Mouse (Mus musculus) large intestine, adult 2 months (tissue): ENCODE results near the gene Gm49384. TPM values are rescaled to one million over a fixed set of nuclear protein-coding genes. Genes with fewer than 3 reads are reported as not detected.
A peak's percentile ranks its signal among the peaks of the same experiment; 100 is the strongest.
"Not testable (repeated sequence)": the region's sequence is repeated elsewhere in the genome, so short reads cannot be mapped to it uniquely, and the experiment has no call there.

Experiments used
- DNase-seq: peaks from one replicate; pipeline ENCODE4 v3.0.0-alpha.2; 2012; ENCODE audit warnings: low read depth, low spot score
- WGBS: fragments of 180-500 bp; shearing (Covaris S2); methylation state at CpG from one replicate; pipeline ENCODE4 v1.1.7; 2018; 5-methylcytosine and 5-hydroxymethylcytosine counted together
- polyA plus RNA-seq: library from polyadenylated mRNA; depleted of rRNA; stranded (reverse); fragments of >200 nt; gene quantifications from 2 replicates; pipeline ENCODE4 v1.2.3, GENCODE M21; 2012

Gm49384 gene
- polyA plus RNA-seq, 1 experiment: 1.1 TPM

DNA sequence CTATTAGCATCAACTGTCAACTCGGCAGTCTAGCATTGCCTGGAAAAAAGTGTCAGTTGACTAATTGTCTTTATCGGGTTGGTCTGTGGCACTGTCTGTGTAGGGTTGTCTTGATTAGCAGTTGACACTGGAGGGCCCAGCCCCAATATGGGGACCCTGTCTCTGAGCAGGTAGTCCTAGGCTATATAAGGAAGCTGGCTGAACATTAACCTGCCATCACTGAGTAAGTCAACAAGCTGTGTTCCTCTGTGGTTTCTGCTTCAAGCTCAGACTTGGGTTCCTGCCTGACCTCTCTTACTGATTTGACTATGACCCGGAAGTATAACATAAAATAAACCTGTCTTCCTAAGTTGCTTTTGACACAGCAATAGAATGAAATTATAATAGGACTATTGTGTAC, 28.1 kb downstream of the Gm49384 start:
- DNase-seq: no peak
- 47% methylated on average over 3 of the region's 3 CpGs for WGBS

- DNase-seq: no peak
- 93% methylated on average over 2 of the region's 2 CpGs for WGBS
Observed at GRCm38 (mm10) chr12:69171307-69171706, 32.8 kb downstream of the Gm49384 start.

DNA sequence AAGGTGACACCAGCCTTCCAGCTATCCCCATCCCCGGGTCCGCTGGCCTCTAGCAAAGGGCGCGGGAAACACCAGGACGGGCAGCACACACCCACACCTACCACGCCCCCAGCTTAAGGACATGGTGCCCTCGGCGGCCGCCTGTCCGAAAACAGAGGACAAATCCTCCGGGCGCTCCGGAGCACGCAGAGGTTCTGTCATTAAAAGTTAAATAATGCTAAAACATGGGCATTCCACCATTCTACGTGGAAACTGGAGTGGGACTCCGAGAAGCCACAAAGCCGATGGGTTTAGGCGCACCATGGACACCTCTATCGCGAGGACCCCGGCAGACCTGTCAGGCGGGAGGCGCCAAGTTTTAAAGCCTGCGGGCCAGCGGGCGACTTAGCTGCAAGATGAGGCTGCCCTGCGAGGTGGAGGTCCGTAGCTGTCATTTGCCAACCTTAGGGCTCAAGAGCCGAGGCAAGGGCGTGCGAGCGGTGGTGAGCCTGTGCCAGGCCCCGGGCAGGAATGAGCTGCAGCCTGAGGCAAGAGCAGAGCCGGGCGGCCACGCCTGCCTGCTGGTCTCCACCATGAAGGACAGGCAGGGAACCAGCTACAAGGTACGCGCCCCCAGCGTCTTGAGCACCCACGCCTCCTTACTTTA, 35.5 kb downstream of the Gm49384 start, which contains the start of gene Lrr1:
Lrr1 (plus strand) TSS at position 354 of the 646 bp plus-strand sequence.
- under 1% methylated on average over 40 of the region's 40 CpGs for WGBS
- no peak for DNase-seq

DNA sequence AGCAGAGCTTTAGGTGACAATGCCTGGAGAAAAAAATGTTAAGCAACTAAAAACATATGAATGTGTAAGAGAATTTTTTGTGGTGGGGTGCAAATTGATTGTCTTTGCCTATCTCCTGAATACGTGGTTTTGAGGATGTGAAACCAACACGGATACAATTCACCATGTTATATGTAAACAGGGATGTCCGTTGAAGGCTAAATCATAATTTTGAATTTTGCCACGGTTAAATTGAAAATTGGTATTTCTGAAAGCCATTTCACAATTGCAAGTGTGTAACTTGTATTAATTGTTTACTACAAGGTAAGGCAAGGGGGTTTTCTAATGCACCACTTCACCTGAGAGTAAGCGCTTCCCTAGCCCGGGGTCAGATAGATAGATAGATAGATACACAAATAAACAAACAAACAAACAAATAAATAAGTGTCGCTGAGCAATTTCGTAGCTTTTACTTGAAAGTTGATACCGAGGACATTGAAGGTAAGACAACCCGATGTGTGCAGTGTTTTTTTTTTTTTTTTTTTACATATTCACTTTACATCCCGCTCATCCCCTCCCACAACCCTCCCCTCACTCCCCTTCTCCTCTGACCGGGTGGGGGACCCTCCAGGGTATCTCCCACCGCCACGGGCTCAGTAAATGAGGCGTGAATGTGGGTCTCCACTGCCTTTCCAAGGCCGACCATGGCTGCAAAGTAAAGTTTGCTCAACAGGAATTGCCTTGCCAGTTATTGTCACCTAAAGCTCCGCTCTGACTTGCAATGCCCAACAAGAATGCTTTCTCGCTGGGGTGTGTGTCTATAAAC, 36.2 kb downstream of the Gm49384 start:
- no peak for DNase-seq
- WGBS: 10% methylated on average over 18 of the region's 18 CpGs

DNA sequence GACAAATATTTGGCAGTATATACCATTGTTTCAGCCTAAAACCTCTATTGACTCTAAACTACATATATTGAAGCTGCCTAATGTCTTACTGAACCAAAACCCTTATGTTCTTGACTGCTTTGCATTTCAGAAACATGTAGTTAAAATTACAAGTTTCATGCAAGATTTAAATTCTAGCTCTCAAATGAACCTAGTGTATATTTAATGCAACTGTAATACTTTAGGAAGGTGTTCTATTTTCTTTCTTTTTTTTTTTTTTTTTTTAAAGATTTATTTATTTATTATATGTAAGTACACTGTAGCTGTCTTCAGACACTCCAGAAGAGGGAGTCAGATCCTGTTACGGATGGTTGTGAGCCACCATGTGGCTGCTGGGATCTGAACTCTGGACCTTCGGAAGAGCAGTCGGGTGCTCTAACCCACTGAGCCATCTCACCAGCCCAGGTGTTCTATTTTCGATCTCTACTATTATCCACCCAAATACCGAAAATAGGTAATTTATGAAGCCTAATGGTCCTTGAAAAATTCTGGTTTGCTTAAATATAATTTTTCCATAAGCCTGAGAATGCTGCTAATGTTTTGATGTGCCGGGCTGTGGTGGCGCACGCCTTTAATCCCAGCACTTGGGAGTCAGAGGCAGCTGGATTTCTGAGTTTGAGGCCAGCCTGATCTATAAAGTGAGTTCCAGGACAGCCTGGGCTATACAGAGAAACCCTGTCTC, 37.0 kb downstream of the Gm49384 start:
- DNase-seq: not testable (repeated sequence)
- 81% methylated on average over 8 of the region's 8 CpGs for WGBS

DNA sequence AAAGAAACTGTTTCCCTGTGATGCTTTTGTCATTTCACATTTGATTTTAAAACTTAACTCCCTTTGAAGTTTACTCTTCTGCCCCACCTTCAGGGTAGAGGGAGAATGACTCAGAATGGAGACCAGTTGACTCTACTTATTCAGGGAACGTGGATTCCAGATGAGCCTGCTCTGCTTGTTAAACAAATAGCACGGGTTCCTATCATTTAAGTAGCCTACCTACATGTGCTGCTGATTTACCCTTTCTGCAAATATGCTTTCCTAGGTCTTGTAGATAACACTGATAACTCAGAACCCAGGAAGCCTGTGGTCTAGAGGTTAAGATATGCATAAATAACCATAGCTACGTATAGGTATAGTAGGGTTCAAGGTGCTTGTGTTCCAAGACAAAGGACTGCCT, 39.2 kb downstream of the Gm49384 start:
- 38% methylated on average over 3 of the region's 3 CpGs for WGBS
- no peak for DNase-seq

GRCm38 (mm10) chr12:69163586-69163985, 40.5 kb downstream of the Gm49384 start:
- not testable (repeated sequence) for DNase-seq
- 84% methylated on average over 4 of the region's 4 CpGs for WGBS

DNA sequence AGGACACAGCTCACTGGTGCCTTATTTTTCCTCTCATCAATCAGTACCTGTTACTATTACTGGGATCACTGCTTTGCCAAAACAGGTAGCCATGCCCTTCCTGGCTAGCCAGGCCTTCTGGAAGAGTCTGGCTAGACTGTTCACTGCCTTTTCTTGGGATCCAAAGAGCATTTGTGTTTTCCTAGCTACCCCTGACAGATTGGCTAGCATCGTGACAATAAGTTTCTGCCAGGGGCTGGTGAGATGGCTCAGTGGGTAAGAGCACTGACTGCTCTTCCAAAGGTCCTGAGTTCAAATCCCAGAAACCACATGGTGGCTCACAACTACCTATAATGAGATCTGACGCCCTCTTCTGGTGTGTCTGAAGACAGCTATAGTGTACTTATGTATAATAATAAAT, 43.4 kb downstream of the Gm49384 start:
- 77% methylated on average over 2 of the region's 2 CpGs for WGBS
- not testable (repeated sequence) for DNase-seq

DNA sequence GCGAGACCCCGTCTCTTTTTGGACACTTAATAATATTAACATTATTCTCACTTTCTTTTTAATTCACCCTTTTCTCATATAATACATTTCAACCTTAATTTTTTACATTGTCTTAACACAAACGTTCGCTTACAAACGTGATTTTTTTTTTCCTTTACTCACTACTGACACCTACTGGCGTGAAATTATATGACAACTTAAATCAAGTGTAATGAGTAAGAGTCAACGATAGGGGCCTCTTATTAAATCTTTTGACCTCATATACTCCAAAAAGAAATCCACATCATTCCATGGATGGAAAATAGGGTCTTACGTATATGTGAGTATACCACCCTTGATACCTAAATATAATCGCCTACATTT, 44.5 kb downstream of the Gm49384 start:
- DNase-seq: peak; percentile 60
- 3% methylated on average over 9 of the region's 9 CpGs for WGBS

DNA sequence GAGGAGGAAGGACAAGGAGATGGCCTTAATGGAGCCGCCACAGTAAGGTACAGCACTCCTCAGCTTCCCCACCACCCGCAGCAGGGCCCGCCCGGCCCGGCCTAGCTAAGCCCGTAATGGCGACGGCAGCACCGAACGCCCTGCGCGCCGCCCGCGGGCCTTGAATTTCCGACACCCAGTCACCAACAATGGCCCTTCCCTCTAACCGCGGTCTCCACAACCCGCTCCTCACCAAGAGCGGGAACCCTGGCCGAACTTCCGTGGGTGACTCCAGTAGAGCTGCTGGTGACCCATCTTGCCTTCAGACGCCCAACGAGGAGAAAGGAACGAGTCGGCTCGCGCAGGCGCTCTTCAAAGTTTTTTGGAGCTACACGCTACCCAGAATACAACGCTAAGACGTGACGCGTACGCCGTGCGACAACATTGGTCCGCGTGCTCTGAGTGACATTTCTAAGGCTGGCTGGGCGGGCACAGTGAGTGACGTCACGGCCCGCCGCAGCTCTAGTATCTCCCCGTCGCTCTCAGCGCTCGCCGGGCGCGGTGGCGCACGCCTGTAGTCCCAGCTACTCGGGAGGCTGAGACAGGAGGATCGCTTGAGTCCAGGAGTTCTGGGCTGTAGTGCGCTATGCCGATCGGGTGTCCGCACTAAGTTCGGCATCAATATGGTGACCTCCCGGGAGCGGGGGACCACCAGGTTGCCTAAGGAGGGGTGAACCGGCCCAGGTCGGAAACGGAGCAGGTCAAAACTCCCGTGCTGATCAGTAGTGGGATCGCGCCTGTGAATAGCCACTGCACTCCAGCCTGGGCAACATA, 45.1 kb downstream of the Gm49384 start, which contains the start of gene Rps29:
Rps29 (minus strand) TSS at position 422 of the 813 bp plus-strand sequence.
- peak; percentile 94 for DNase-seq
- under 1% methylated on average over 59 of the region's 68 CpGs for WGBS

DNA sequence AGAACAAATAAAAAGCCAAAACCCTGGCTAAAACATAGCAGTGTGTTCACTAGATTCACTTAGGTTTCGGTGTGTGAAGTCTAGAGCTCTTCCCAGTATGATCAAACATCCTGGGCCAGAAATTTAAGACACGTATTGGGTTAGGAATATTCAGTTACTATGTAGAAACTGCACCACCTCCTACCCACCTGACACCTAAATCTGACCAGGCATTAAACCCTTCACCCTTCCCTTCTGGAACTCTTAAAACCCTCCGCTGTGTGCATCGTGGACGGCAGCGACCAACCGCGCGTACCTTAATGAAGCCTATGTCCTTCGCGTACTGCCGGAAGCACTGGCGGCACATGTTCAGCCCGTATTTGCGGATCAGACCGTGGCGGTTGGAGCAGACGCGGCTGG, 45.7 kb downstream of the Gm49384 start:
- WGBS: under 1% methylated on average over 19 of the region's 19 CpGs

GRCm38 (mm10) chr12:69157107-69157506, 47.0 kb downstream of the Gm49384 start:
- WGBS: 92% methylated on average over 2 of the region's 2 CpGs

More for the DNA sequence above, 45.7 kb downstream of the Gm49384 start:
- no peak for DNase-seq

DNA sequence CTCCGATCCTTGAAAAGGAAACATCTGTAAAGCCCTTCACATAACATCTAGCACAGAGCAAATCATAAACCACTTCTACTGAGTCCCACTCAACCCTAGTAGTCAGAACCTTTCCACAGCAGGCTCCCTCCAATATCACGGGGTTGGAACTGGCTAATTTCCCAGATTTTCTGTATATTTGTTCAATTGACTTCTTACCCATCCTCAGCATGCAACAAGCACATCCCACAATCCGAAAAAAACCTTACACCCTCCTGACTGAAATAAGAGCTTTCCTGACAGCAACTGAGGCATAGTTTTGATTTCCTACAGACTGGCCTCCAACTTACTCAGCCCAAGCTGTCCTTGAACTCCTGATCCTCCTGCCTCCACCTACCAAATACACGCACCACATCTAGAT, 47.6 kb downstream of the Gm49384 start:
- 72% methylated on average over 4 of the region's 4 CpGs for WGBS

More at GRCm38 (mm10) chr12:69157107-69157506, 47.0 kb downstream of the Gm49384 start:
- DNase-seq: no peak

DNA sequence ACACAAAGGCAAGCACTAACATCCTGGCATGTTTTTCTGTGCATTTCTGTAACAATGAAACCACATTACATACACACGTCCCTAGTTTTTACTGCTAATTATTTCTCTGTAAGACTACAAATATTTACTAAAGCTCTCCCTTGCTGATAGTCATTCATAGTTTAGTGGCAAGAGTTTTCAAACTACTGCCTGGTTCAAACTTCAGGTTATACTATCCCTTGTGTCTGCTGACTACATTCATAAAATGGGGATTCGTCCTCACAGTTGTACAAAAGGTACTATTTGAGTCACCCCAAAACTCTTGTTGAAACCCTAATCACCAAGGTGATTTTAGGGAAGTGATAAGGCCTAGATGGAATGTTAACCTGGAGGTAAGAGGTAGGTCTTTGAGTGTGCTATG, 48.1 kb downstream of the Gm49384 start:
- DNase-seq: no peak
- 63% methylated on average over 2 of the region's 2 CpGs for WGBS

More for the DNA sequence above, 47.6 kb downstream of the Gm49384 start:
- no peak for DNase-seq

- no peak for DNase-seq
- 65% methylated on average over 13 of the region's 13 CpGs for WGBS
Observed at GRCm38 (mm10) chr12:69150049-69150448, 54.0 kb downstream of the Gm49384 start.

DNA sequence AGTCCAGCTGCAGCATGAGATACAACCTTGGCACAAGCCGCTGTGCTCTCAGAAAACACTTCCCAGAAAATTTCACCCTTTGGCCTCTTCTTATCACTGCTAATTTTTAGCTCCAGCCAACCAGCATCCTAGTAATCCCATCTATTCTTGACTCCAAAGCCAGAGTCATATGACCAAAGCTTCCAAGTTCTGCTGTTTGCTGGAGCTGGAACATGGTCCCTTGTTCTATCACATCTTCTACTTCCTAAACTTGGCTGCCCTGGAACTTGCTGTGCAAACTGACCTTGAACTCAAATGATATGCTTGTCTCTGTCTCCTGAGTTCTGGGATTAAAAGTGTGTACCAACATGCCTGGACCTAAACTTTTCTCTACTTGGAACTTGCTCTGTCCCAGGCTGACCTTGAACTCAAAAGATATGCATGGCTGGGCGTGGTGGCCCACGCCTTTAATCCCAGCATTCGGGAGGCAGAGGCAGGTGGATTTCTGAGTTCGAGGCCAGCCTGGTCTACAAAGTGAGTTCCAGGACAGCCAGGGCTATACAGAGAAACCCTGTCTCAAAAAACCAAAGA, 56.8 kb downstream of the Gm49384 start:
- WGBS: 85% methylated on average over 5 of the region's 5 CpGs

DNA sequence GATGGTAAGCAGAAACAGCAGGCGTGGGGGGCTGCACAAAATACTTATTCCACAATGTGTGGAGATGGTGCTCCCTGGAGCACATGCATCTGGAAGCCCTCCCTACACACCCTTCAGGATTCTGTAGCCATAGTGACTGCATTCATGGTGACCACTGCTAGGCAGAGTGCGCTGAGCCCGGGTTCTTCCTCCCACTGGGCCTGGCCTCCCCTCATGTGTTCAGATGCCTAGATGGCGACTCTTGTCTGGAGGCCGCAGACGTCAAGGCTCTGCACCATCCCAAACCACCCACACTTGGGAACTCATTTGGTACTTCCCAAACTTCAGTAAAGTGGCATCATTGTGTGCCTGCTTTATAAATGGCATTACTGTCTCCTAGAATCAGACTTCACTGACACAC, 60.6 kb downstream of the Gm49384 start:
- 77% methylated on average over 6 of the region's 6 CpGs for WGBS
- DNase-seq: no peak

More for the DNA sequence above, 56.8 kb downstream of the Gm49384 start:
- DNase-seq: no peak

DNA sequence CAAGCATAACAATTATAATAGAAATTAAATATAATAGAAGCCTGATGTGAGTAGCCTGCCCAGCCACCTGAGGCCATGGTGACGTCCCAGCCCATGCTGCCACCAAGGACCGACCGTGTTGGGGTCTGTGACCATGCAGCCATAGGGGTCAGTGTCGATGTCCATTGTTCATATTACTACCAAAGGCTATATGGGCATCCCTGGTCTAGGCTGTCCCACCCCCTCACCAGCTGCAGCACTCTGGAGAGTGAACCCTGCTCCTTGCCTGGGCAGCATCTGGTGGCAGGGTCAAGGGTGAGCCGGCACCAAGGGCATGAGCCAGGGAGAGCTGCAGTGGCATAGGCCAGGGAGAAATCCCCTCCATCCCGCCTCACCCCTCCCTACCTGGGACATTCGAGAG, 64.2 kb downstream of the Gm49384 start:
- WGBS: 87% methylated on average over 7 of the region's 7 CpGs
- no peak for DNase-seq
